Mouse (Mus musculus): Measurements from ENCODE around the gene Marveld2. TPM values are rescaled to one million over a fixed set of nuclear protein-coding genes. Genes with fewer than 3 reads are reported as not detected.

The Marveld2 gene
- polyA plus RNA-seq, 1 experiment, result not detected

DNA sequence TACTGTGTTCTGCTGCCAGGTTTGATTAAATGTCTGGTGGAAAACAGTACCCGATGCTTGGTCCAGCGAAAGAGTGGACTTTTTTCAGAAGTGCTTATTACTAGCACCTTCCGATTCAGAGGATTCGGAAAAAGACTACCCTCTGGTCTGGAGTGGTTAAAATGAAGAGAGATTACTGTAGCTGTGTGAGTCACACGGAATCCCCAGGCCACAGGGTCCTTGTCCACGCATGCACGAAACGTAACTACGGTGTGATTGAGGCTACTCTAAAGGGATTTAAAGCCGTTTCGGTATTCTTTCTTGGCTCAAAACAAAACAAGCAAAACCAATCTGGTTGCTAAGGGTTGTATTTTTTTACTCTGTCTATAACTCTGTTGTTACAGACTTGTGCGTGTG is 63.7 kb downstream of the Marveld2 start:
- peaks cover 55% of the 10 kb centered on the region for H3K27me3 ChIP-seq (ENCODE audit: control insufficient read depth)
- no peaks in the 10 kb centered on the region; the same call in 1 of the 2 replicates for H3K9me3 ChIP-seq (ENCODE audit: control insufficient read depth, low read length)
- no peaks in the 10 kb centered on the region for H3K36me3 ChIP-seq (ENCODE audit: control insufficient read depth)
- peak overlapping the region; percentile 60 for H3K4me3 ChIP-seq (replicated peaks)
- TF ChIP-seq TAL1 (IDR thresholded peaks at IDR 0.05; ENCODE audit: low read length), result no peak
- TF ChIP-seq GATA1 (IDR thresholded peaks at IDR 0.05; ENCODE audit: low read length), result no peak
- H3K4me1 ChIP-seq (ENCODE audit: control insufficient read depth), result peaks cover 7% of the 10 kb centered on the region

DNA sequence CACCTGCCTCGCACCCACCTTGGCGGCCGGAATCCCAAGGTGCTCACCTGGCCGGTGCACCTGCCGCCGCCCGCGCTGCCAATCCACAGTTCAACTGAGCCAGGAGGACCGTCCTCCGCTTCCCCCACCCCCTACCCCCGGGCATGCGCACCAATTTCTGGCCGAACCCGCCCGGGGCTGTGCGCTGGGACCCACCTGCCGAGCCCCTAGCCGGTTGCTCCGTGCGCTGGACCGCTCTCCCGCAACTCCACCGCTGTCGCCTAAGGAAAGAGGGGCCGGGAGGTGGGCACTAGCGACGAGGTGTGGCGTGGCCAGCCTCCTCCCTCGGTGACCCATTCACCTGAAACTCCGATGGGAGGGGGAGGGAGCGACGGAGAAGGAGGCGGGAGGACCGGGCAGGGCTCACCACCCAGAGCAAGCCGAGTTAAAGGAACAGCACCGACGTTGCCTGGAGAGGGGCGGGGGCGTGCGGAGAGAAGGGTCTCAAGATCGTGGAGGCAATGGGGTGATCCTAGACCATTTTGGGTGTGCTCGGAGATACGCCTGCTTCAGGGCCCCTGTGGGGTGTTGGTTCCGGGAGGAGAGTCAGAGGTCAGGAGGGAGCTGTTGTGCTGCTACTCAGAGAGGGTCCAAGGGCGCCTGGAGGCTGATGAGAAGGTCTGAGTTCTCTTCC is 64.3 kb downstream of the Marveld2 start, which contains the start of gene Ocln:
Gene Ocln, minus strand, starts transcription at position 350 of the 673 bp plus-strand sequence.
- Histone ChIP-seq H3K4me3 (replicated peaks) (peak within 1 kb of the TSS; percentile 60), H3K9me3 (ENCODE audit: control insufficient read depth, low read length) (no peaks in the 10 kb centered on the region; the same call in 1 of the 2 replicates), H3K4me1 (ENCODE audit: control insufficient read depth) (peaks cover 7% of the 10 kb centered on the region), H3K27me3 (ENCODE audit: control insufficient read depth) (peaks cover 55% of the 10 kb centered on the region), H3K36me3 (ENCODE audit: control insufficient read depth) (no peaks in the 10 kb centered on the region)
- TF ChIP-seq TAL1 (IDR thresholded peaks at IDR 0.05; ENCODE audit: low read length), result no peak
- TF ChIP-seq GATA1 (IDR thresholded peaks at IDR 0.05; ENCODE audit: low read length), result no peak

- Histone ChIP-seq H3K36me3 (ENCODE audit: control insufficient read depth) (no peaks in the 10 kb centered on the region), H3K27me3 (ENCODE audit: control insufficient read depth) (peaks cover 55% of the 10 kb centered on the region), H3K4me3 (replicated peaks) (peak overlapping the region; percentile 60), H3K9me3 (ENCODE audit: control insufficient read depth, low read length) (no peaks in the 10 kb centered on the region; the same call in 1 of the 2 replicates), H3K4me1 (ENCODE audit: control insufficient read depth) (peaks cover 7% of the 10 kb centered on the region)
- TF ChIP-seq TAL1 (IDR thresholded peaks at IDR 0.05; ENCODE audit: low read length) (no peak), GATA1 (IDR thresholded peaks at IDR 0.05; ENCODE audit: low read length) (no peak)
Measured at GRCm38 (mm10) chr13:100552009-100552368, 64.8 kb downstream of the Marveld2 start.

DNA sequence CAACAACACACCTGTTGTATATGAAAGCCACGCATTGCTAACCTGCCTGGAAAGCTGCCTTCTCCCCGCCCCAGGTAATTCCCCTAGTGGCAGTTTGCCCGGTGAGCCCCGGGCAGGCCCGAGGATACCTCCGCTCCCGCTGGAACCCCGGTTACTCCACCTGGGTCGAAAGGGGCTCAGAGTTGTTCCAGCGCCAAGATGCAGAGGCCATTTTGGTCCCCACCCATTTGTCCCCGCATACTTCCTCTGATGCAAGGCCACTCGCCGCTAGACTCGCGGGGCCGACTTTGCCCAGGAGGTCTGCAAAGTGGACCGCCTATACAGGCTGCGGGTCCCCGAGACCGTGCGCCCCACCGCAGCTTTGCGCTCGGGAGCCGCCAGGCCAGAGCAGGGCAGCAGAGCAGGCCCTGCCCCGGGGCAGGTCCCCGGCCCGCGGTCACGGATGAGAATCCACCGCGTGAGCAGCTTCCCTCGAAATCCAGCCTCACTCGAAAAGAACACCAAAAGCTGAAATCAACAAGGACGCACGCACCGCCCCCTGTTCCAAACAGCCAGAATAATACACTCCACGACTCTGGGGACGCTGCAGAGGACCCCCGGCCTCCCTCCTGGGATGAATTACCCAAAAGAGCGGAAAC is 65.3 kb downstream of the Marveld2 start:
- Histone ChIP-seq H3K4me3 (replicated peaks) (peak overlapping the region; percentile 60), H3K9me3 (ENCODE audit: control insufficient read depth, low read length) (no peaks in the 10 kb centered on the region; the same call in 1 of the 2 replicates), H3K27me3 (ENCODE audit: control insufficient read depth) (peaks cover 55% of the 10 kb centered on the region), H3K36me3 (ENCODE audit: control insufficient read depth) (no peaks in the 10 kb centered on the region; the same call in 1 of the 2 replicates), H3K4me1 (ENCODE audit: control insufficient read depth) (peaks cover 7% of the 10 kb centered on the region)
- TF ChIP-seq GATA1 (IDR thresholded peaks at IDR 0.05; ENCODE audit: low read length) (no peak), TAL1 (IDR thresholded peaks at IDR 0.05; ENCODE audit: low read length) (no peak)

DNA sequence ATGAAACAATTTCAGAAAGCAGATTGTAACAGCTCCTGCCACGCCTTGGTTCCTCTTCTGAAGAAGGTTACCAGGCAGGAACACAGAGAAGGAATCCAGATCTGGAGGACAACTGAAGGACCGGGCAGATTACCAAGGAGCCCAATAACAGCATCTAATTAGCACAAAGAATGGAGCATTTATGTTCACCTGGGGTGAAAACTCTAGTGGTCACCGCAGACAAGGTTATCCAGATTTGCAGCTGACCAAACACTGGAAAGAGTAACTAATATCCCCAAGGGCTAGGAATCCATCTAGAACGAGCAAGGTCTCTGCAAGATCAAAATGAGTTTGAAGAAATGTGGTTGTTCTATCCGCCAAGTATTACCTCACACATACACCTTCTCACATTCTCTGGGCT is 69.5 kb downstream of the Marveld2 start:
- TF ChIP-seq TAL1 (IDR thresholded peaks at IDR 0.05; ENCODE audit: low read length) (no peak), GATA1 (IDR thresholded peaks at IDR 0.05; ENCODE audit: low read length) (no peak)
- peaks cover 28% of the 10 kb centered on the region for H3K27me3 ChIP-seq (ENCODE audit: control insufficient read depth)
- H3K4me3 ChIP-seq (replicated peaks), result no peak overlapping the region
- H3K4me1 ChIP-seq (ENCODE audit: control insufficient read depth), result peaks cover 3% of the 10 kb centered on the region; the same call in 1 of the 2 replicates
- no peaks in the 10 kb centered on the region for H3K9me3 ChIP-seq (ENCODE audit: control insufficient read depth, low read length)
- H3K36me3 ChIP-seq (ENCODE audit: control insufficient read depth), result no peaks in the 10 kb centered on the region; the same call in 1 of the 2 replicates

Other genes starting within 250 kb of the Marveld2 start
- gene Naip1, start 164.1 kb downstream of the Marveld2 start, polyA plus RNA-seq (2012), result 0.01 TPM in 1 of 2 replicates, not detected in the other
- gene Gtf2h2, start 124.4 kb downstream of the Marveld2 start, polyA plus RNA-seq (2012), result 0.46 and 1.3 TPM in 2 replicates
- gene Ocln, start 64.3 kb downstream of the Marveld2 start, polyA plus RNA-seq (2012), result not detected in 2 replicates
- gene Ak6, start 34.0 kb upstream of the Marveld2 start, polyA plus RNA-seq (2012), result 1.3 and 2.1 TPM in 2 replicates
- 1.4 TPM in 2 replicates for gene Rad17, start 34.1 kb upstream of the Marveld2 start, polyA plus RNA-seq (2012)
- gene Taf9, start 34.6 kb upstream of the Marveld2 start, polyA plus RNA-seq (2012), result 1.3 and 2.1 TPM in 2 replicates
- not detected in 2 replicates for gene Ccdc125, start 52.7 kb upstream of the Marveld2 start, polyA plus RNA-seq (2012)
- 0.42 and 0.98 TPM in 2 replicates for gene Cdk7, start 114.0 kb upstream of the Marveld2 start, polyA plus RNA-seq (2012)
- 19.3 and 24.9 TPM in 2 replicates for gene Mrps36, start 127.7 kb upstream of the Marveld2 start, polyA plus RNA-seq (2012)
- 4.0 and 4.3 TPM in 2 replicates for gene Cenph, start 158.9 kb upstream of the Marveld2 start, polyA plus RNA-seq (2012)
- gene Ccnb1, start 169.6 kb upstream of the Marveld2 start, polyA plus RNA-seq (2012), result 0.67 and 1.6 TPM in 2 replicates
- gene Slc30a5, start 216.5 kb upstream of the Marveld2 start, polyA plus RNA-seq (2012), result 0.15 TPM in 2 replicates

Measured in erythroblast, embryonic 14.5 days (primary cell).